Mouse (Mus musculus) CH12.LX (cell line): Measurements from ENCODE around the gene Ost4. TPM values are rescaled to one million over a fixed set of nuclear protein-coding genes. Genes with fewer than 3 reads are reported as not detected.

ENCODE experiments used
- DNase-seq: peaks from one replicate; pipeline ENCODE4 v3.0.0-alpha.2; 2013; ENCODE audit errors: extremely low read depth
- H3K27ac ChIP-seq: 2 replicates; pipeline ENCODE4 v1.5.1; 2012; ENCODE audit warnings: low read depth, mild to moderate bottlenecking, control low read depth, moderate library complexity; ENCODE audit not compliant: insufficient read depth
- H3K27me3 ChIP-seq: replicated peaks from 2 replicates; pipeline ENCODE3; 2012; ENCODE audit warnings: inconsistent platforms
- H3K36me3 ChIP-seq, 2 experiments: replicated peaks in 1 of 2; 2 replicates each; pipeline versions ENCODE3 to v1.6.1; 2012; ENCODE audit warnings: inconsistent platforms in 1 of 2, low read length in 1 of 2, mild to moderate bottlenecking in 1 of 2, mixed read lengths in 1 of 2, moderate library complexity in 1 of 2; ENCODE audit not compliant: control insufficient read depth in 1 of 2, insufficient read depth in 1 of 2
- H3K4me1 ChIP-seq, 2 experiments: 2 replicates each; pipeline ENCODE4 v1.6.1; 2012; ENCODE audit warnings: inconsistent platforms in 1 of 2, moderate library complexity in 1 of 2; ENCODE audit not compliant: insufficient read depth in 2 of 2, control insufficient read depth in 1 of 2
- H3K4me2 ChIP-seq: 2 replicates; pipeline ENCODE4 v1.6.1; 2012; ENCODE audit warnings: low read depth, mild to moderate bottlenecking, control low read depth; ENCODE audit not compliant: poor library complexity, insufficient read depth, severe bottlenecking
- H3K4me3 ChIP-seq, 3 experiments: fragments of 150-350 bp in 1 of 3; sonication (generic) in 1 of 3; replicated peaks in 1 of 3; 2 replicates each; pipeline versions ENCODE3 to v1.5.1; 2011 to 2012; ENCODE audit warnings: low read depth in 2 of 3, low read length in 2 of 3, mild to moderate bottlenecking in 2 of 3, moderate library complexity in 2 of 3, control low read depth in 1 of 3, improper control_type of control experiment in 1 of 3, inconsistent platforms in 1 of 3, mixed read lengths in 1 of 3; ENCODE audit not compliant: poor library complexity in 1 of 3
- H3K79me2 ChIP-seq: replicated peaks from 2 replicates; pipeline ENCODE4 v1.6.1; 2012; ENCODE audit warnings: mild to moderate bottlenecking, moderate library complexity; ENCODE audit not compliant: control insufficient read depth, poor library complexity, insufficient read depth, severe bottlenecking; ENCODE audit errors: extremely low read depth
- H3K9ac ChIP-seq: 2 replicates; pipeline ENCODE4 v1.6.1; 2012; ENCODE audit warnings: low read depth, mild to moderate bottlenecking, control low read depth, moderate library complexity; ENCODE audit not compliant: insufficient read depth
- H3K9me3 ChIP-seq: replicated peaks from 2 replicates; pipeline ENCODE3; 2012; ENCODE audit warnings: low read length, inconsistent platforms, mixed read lengths
- BHLHE40 ChIP-seq: IDR thresholded peaks from 2 replicates; pipeline ENCODE4 v1.6.1; 2011; ENCODE audit warnings: mild to moderate bottlenecking, low read depth, low read length, improper control_type of control experiment
- CHD1 ChIP-seq: IDR thresholded peaks from 2 replicates; pipeline ENCODE4 v1.6.1; 2012; ENCODE audit warnings: low read depth, low read length, improper control_type of control experiment, inconsistent platforms
- ETS1 ChIP-seq: conservative IDR thresholded peaks from 2 replicates; pipeline ENCODE4 v1.6.1; 2012; ENCODE audit warnings: low read depth, mild to moderate bottlenecking, inconsistent platforms, low read length, improper control_type of control experiment, moderate library complexity
- GABPA ChIP-seq: IDR thresholded peaks from 2 replicates; pipeline ENCODE4 v1.6.1; 2012; ENCODE audit warnings: low read depth, low read length, improper control_type of control experiment, inconsistent platforms; ENCODE audit not compliant: insufficient replicate concordance
- JUND ChIP-seq: conservative IDR thresholded peaks from 2 replicates; pipeline ENCODE4 v1.6.1; 2011; ENCODE audit warnings: low read depth, low read length, improper control_type of control experiment
- MAFK ChIP-seq: IDR thresholded peaks from 2 replicates; pipeline ENCODE4 v1.6.1; 2011; ENCODE audit warnings: low read length, improper control_type of control experiment; ENCODE audit not compliant: insufficient replicate concordance
- MAZ ChIP-seq: IDR thresholded peaks from 2 replicates; pipeline ENCODE4 v1.6.1; 2012; ENCODE audit warnings: low read depth, mild to moderate bottlenecking, inconsistent platforms, low read length, improper control_type of control experiment, moderate library complexity
- MEF2A ChIP-seq: IDR thresholded peaks from 2 replicates; pipeline ENCODE4 v1.6.1; 2014; ENCODE audit warnings: low read depth, mild to moderate bottlenecking, inconsistent platforms, low read length, improper control_type of control experiment, borderline replicate concordance
- MXI1 ChIP-seq: IDR thresholded peaks from 2 replicates; pipeline ENCODE4 v1.6.1; 2011; ENCODE audit warnings: mild to moderate bottlenecking, low read depth, low read length, improper control_type of control experiment
- NELFE ChIP-seq: IDR thresholded peaks from 2 replicates; pipeline ENCODE4 v1.6.1; 2011; ENCODE audit warnings: low read depth, low read length, improper control_type of control experiment
- NRF1 ChIP-seq: IDR thresholded peaks from 2 replicates; pipeline ENCODE4 v1.6.1; 2014; ENCODE audit warnings: low read depth, mild to moderate bottlenecking, inconsistent platforms, low read length, improper control_type of control experiment, moderate library complexity
- POLR2A ChIP-seq: IDR thresholded peaks from 2 replicates; pipeline ENCODE4 v1.6.1; 2011; ENCODE audit warnings: low read depth, mild to moderate bottlenecking, improper control_type of control experiment, low read length
- RAD21 ChIP-seq: IDR thresholded peaks from 2 replicates; pipeline ENCODE4 v1.6.1; 2011; ENCODE audit warnings: low read depth, mild to moderate bottlenecking, low read length, improper control_type of control experiment, moderate library complexity
- SIN3A ChIP-seq: IDR thresholded peaks from 2 replicates; pipeline ENCODE4 v1.6.1; 2012; ENCODE audit warnings: low read length, improper control_type of control experiment, inconsistent platforms
- TBP ChIP-seq: conservative IDR thresholded peaks from 2 replicates; pipeline ENCODE4 v1.6.1; 2011; ENCODE audit warnings: low read depth, low read length, improper control_type of control experiment
- UBTF ChIP-seq: IDR thresholded peaks from 2 replicates; pipeline ENCODE4 v1.6.1; 2012; ENCODE audit warnings: low read depth, mild to moderate bottlenecking, inconsistent platforms, low read length, improper control_type of control experiment, moderate library complexity
- USF1 ChIP-seq: IDR thresholded peaks from 2 replicates; pipeline ENCODE4 v1.6.1; 2014; ENCODE audit warnings: low read depth, mild to moderate bottlenecking, inconsistent platforms, low read length, improper control_type of control experiment
- ZC3H11A ChIP-seq: IDR thresholded peaks from 2 replicates; pipeline ENCODE4 v1.6.1; 2012; ENCODE audit warnings: low read depth, mild to moderate bottlenecking, inconsistent platforms, low read length, improper control_type of control experiment
- ZKSCAN1 ChIP-seq: IDR thresholded peaks from 2 replicates; pipeline ENCODE4 v1.6.1; 2012; ENCODE audit warnings: low read depth, inconsistent platforms, low read length, improper control_type of control experiment, borderline replicate concordance
- ZMIZ1 ChIP-seq: IDR thresholded peaks from 2 replicates; pipeline ENCODE4 v1.6.1; 2012; ENCODE audit warnings: low read depth, mild to moderate bottlenecking, inconsistent platforms, low read length, improper control_type of control experiment
- dilution Hi-C: fragments of 300-500 bp; cut with MboI; formaldehyde crosslinking; loops from 2 replicates; pipeline ENCODE4 v1.14.3; 2020; ENCODE audit warnings: low sequenced_read_pairs; ENCODE audit not compliant: extremely low pct_unique_long_range_greater_than_20kb, extremely low pct_ligation_motif_present
- in situ Hi-C: fragments of 300-500 bp; cut with MboI; formaldehyde crosslinking; loops from 3 replicates; pipeline ENCODE4 v1.14.3; 2019; ENCODE audit warnings: low sequenced_read_pairs, low pct_ligation_motif_present, low pct_unique_long_range_greater_than_20kb, mixed read lengths
- polyA plus RNA-seq: library from polyadenylated mRNA; unstranded; fragments of >175 nt; gene quantifications from 2 replicates; pipeline ENCODE4 v1.2.1, GENCODE M21; 2012; ENCODE audit warnings: low read depth; ENCODE audit not compliant: insufficient read length
- total RNA-seq, 2 experiments: library from RNA; depleted of rRNA; stranded (reverse); fragments of 300-350 nt in 1 of 2; fragments of >200 nt in 1 of 2; gene quantifications; 2 replicates each; pipeline ENCODE4 v1.2.3; 2012 to 2014

Gene Ost4
- total and polyA plus RNA-seq, 3 experiments: 181 to 330 (median 263) TPM

DNA sequence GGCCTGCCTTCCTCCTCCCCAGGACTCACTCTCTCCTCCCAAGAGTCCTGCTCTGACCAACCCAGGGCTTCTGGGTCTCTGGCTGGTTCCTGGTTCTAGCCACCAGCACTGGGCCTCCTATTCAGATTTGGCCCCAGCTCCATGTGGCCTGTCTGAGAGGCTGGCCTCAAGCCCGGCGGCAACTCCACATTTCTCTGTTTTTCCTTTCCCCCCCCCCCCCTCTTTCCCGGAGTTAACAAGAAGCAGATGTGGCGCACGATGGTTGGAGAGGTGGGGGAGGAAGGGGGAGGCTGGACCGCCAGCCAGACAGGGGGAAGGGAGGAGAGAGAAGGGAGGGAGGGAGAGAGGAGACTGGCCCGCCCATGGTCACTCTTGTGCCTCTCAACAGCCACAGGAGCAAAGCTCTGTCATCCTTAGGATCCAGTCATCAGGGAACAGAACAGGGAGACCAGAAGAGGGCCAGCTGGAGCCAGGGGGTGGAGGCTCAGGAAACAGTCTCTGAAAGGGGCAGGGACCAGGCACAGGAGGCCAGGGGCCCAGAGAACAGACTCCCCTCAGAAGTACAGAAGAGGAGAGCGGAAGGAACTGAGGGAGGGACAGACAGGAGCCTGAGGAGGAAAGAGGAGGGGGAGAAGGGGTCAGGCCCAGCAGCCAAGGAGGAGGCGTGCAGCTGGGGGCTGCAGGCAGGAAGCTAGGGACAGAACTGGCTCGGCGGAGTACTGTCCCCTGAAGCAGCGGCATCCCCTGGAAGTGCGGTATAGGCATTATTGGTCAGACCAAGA is 5.7 kb upstream of the Ost4 start, which contains the start of gene Emilin1:
TSS of gene Emilin1 (plus strand) at position 343 of the 782 bp plus-strand sequence.
- no peak within 1 kb of the TSS for H3K27ac ChIP-seq
- dilution Hi-C loops (no loop called here), in situ Hi-C loops (no loop called here)
- H3K9me3 ChIP-seq: no peaks in the 10 kb centered on the region
- H3K4me2 ChIP-seq: no peak within 1 kb of the TSS
- no peaks in the 10 kb centered on the region for H3K36me3 ChIP-seq
- no peaks in the 10 kb centered on the region for H3K79me2 ChIP-seq
- H3K4me1 ChIP-seq: peaks cover 4 to 22% of the 10 kb centered on the region in 2 experiments
- H3K4me3 ChIP-seq: no peak within 1 kb of the TSS
- H3K9ac ChIP-seq: no peak within 1 kb of the TSS
- DNase-seq: no peak
- TF ChIP-seq ZMIZ1 (no peak), MXI1 (no peak), RAD21 (no peak), SIN3A (no peak), CHD1 (no peak), UBTF (no peak), ETS1 (no peak), NRF1 (no peak), ZKSCAN1 (no peak), BHLHE40 (no peak), JUND (no peak), USF1 (no peak), ZC3H11A (no peak), MAFK (no peak), MEF2A (no peak), GABPA (no peak)
- peaks cover 25% of the 10 kb centered on the region for H3K27me3 ChIP-seq

- in situ Hi-C loops (no loop called here), dilution Hi-C loops (no loop called here)
- no peak overlapping the region for H3K9ac ChIP-seq
- H3K27me3 ChIP-seq: peaks cover 14% of the 10 kb centered on the region
- H3K27ac ChIP-seq: no peak overlapping the region
- TF ChIP-seq NRF1 (no peak), POLR2A (no peak), BHLHE40 (no peak), TBP (no peak), NELFE (no peak), MAZ (no peak)
- no peak overlapping the region for H3K4me3 ChIP-seq
- peaks cover 4 to 27% of the 10 kb centered on the region in 2 experiments for H3K4me1 ChIP-seq
- H3K9me3 ChIP-seq: no peaks in the 10 kb centered on the region
- DNase-seq: no peak
- no peak overlapping the region for H3K4me2 ChIP-seq
- H3K79me2 ChIP-seq: peaks cover 3% of the 10 kb centered on the region; the same call in 1 of the 2 replicates
- H3K36me3 ChIP-seq: no peaks in the 10 kb centered on the region
Measured at GRCm38 (mm10) chr5:30912156-30912555, 4.6 kb upstream of the Ost4 start.
